Mouse (Mus musculus): ENCODE measurements at regions not wholly inside any gene's neighbourhood (a gene's known extent, or its start where the extent isn't known, plus 50 kb on each side); places are given as distances from the start of the nearest gene placed in this dataset.

GRCm38 (mm10) chr8:128559004-128559662 lies 126.3 kb upstream of the Itgb1 start:
- H3K9ac ChIP-seq (ENCODE audit: low read depth, low read length), result no peak overlapping the region
- no peaks in the 10 kb centered on the region for H3K27me3 ChIP-seq (replicated peaks; ENCODE audit: control insufficient read depth, insufficient read depth, low read length)
- TF ChIP-seq CTCF (IDR thresholded peaks at IDR 0.05; ENCODE audit: low read depth), result no peak
- H3K36me3 ChIP-seq (ENCODE audit: control insufficient read depth, insufficient read depth), result no peaks in the 10 kb centered on the region
- ATAC-seq, result no peak
- WGBS, result 93% methylated on average over 1 of the region's 1 CpGs
- no peaks in the 10 kb centered on the region for H3K4me1 ChIP-seq (replicated peaks; ENCODE audit: control insufficient read depth, insufficient read depth, low read length)
- H3K9me3 ChIP-seq (ENCODE audit: control insufficient read depth), result no peaks in the 10 kb centered on the region
- no peak overlapping the region for H3K27ac ChIP-seq (ENCODE audit: low read depth, low read length)
- H3K4me3 ChIP-seq (ENCODE audit: low read depth, low read length), result no peak overlapping the region
- H3K4me2 ChIP-seq (replicated peaks; ENCODE audit: low read depth), result no peak overlapping the region

GRCm38 (mm10) chr8:128560418-128560817 lies 125.0 kb upstream of the Itgb1 start:
- H3K4me1 ChIP-seq (replicated peaks; ENCODE audit: control insufficient read depth, insufficient read depth, low read length), result no peaks in the 10 kb centered on the region
- H3K27me3 ChIP-seq (replicated peaks; ENCODE audit: control insufficient read depth, insufficient read depth, low read length), result no peaks in the 10 kb centered on the region
- ATAC-seq, result no peak
- H3K27ac ChIP-seq (ENCODE audit: low read depth, low read length), result no peak overlapping the region
- H3K36me3 ChIP-seq (ENCODE audit: control insufficient read depth, insufficient read depth), result no peaks in the 10 kb centered on the region
- no peak overlapping the region for H3K4me3 ChIP-seq (ENCODE audit: low read depth, low read length)
- WGBS, result 30% methylated on average over 2 of the region's 2 CpGs
- no peak overlapping the region for H3K9ac ChIP-seq (ENCODE audit: low read depth, low read length)
- no peaks in the 10 kb centered on the region for H3K9me3 ChIP-seq (ENCODE audit: control insufficient read depth)
- 0 out of 2 replicates have a peak overlapping the region, but pooled peaks have one; percentile 9 for H3K4me2 ChIP-seq (replicated peaks; ENCODE audit: low read depth)
- no peak for TF ChIP-seq CTCF (IDR thresholded peaks at IDR 0.05; ENCODE audit: low read depth)

GRCm38 (mm10) chr8:128561016-128561415 lies 124.4 kb upstream of the Itgb1 start:
- no peak overlapping the region for H3K4me2 ChIP-seq (replicated peaks; ENCODE audit: low read depth)
- H3K27me3 ChIP-seq (replicated peaks; ENCODE audit: control insufficient read depth, insufficient read depth, low read length), result no peaks in the 10 kb centered on the region
- no peak overlapping the region for H3K4me3 ChIP-seq (ENCODE audit: low read depth, low read length)
- ATAC-seq, result no peak
- no peak overlapping the region for H3K27ac ChIP-seq (ENCODE audit: low read depth, low read length)
- 82% methylated on average over 1 of the region's 1 CpGs for WGBS
- TF ChIP-seq CTCF (IDR thresholded peaks at IDR 0.05; ENCODE audit: low read depth), result no peak
- no peak overlapping the region for H3K9ac ChIP-seq (ENCODE audit: low read depth, low read length)
- no peaks in the 10 kb centered on the region for H3K4me1 ChIP-seq (replicated peaks; ENCODE audit: control insufficient read depth, insufficient read depth, low read length)
- H3K9me3 ChIP-seq (ENCODE audit: control insufficient read depth), result no peaks in the 10 kb centered on the region
- H3K36me3 ChIP-seq (ENCODE audit: control insufficient read depth, insufficient read depth), result no peaks in the 10 kb centered on the region

- ATAC-seq, result no peak
- TF ChIP-seq CTCF (IDR thresholded peaks at IDR 0.05; ENCODE audit: low read depth), result no peak
- Histone ChIP-seq H3K4me2 (replicated peaks; ENCODE audit: low read depth) (no peak overlapping the region), H3K4me3 (ENCODE audit: low read depth, low read length) (no peak overlapping the region), H3K36me3 (ENCODE audit: control insufficient read depth, insufficient read depth) (no peaks in the 10 kb centered on the region), H3K9ac (ENCODE audit: low read depth, low read length) (no peak overlapping the region), H3K27ac (ENCODE audit: low read depth, low read length) (no peak overlapping the region), H3K9me3 (ENCODE audit: control insufficient read depth) (no peaks in the 10 kb centered on the region), H3K4me1 (replicated peaks; ENCODE audit: control insufficient read depth, insufficient read depth, low read length) (no peaks in the 10 kb centered on the region), H3K27me3 (replicated peaks; ENCODE audit: control insufficient read depth, insufficient read depth, low read length) (no peaks in the 10 kb centered on the region)
- WGBS, result 44% methylated on average over 3 of the region's 3 CpGs
Observed at GRCm38 (mm10) chr8:128562625-128563024, 122.8 kb upstream of the Itgb1 start.

- Histone ChIP-seq H3K36me3 (ENCODE audit: control insufficient read depth, insufficient read depth) (no peaks in the 10 kb centered on the region), H3K9me3 (ENCODE audit: control insufficient read depth) (no peaks in the 10 kb centered on the region), H3K4me1 (replicated peaks; ENCODE audit: control insufficient read depth, insufficient read depth, low read length) (no peaks in the 10 kb centered on the region), H3K4me3 (ENCODE audit: low read depth, low read length) (no peak overlapping the region), H3K27ac (ENCODE audit: low read depth, low read length) (no peak overlapping the region), H3K4me2 (replicated peaks; ENCODE audit: low read depth) (no peak overlapping the region), H3K27me3 (replicated peaks; ENCODE audit: control insufficient read depth, insufficient read depth, low read length) (no peaks in the 10 kb centered on the region), H3K9ac (ENCODE audit: low read depth, low read length) (no peak overlapping the region)
- 67% methylated on average over 3 of the region's 3 CpGs for WGBS
- ATAC-seq, result no peak
- TF ChIP-seq CTCF (IDR thresholded peaks at IDR 0.05; ENCODE audit: low read depth), result no peak
Observed at GRCm38 (mm10) chr8:128563744-128564143, 121.7 kb upstream of the Itgb1 start.

GRCm38 (mm10) chr8:128572291-128572690 lies 113.2 kb upstream of the Itgb1 start:
- no peak overlapping the region for H3K27ac ChIP-seq (ENCODE audit: low read depth, low read length)
- no peak overlapping the region for H3K4me3 ChIP-seq (ENCODE audit: low read depth, low read length)
- H3K27me3 ChIP-seq (replicated peaks; ENCODE audit: control insufficient read depth, insufficient read depth, low read length), result no peaks in the 10 kb centered on the region
- no peaks in the 10 kb centered on the region for H3K9me3 ChIP-seq (ENCODE audit: control insufficient read depth)
- no peak for ATAC-seq
- no peak for TF ChIP-seq CTCF (IDR thresholded peaks at IDR 0.05; ENCODE audit: low read depth)
- H3K36me3 ChIP-seq (ENCODE audit: control insufficient read depth, insufficient read depth), result no peaks in the 10 kb centered on the region
- no peak overlapping the region for H3K4me2 ChIP-seq (replicated peaks; ENCODE audit: low read depth)
- no peaks in the 10 kb centered on the region for H3K4me1 ChIP-seq (replicated peaks; ENCODE audit: control insufficient read depth, insufficient read depth, low read length)
- H3K9ac ChIP-seq (ENCODE audit: low read depth, low read length), result no peak overlapping the region

GRCm38 (mm10) chr8:128594114-128594513 lies 91.3 kb upstream of the Itgb1 start:
- no peak for ATAC-seq
- Histone ChIP-seq H3K4me3 (ENCODE audit: low read depth, low read length) (no peak overlapping the region), H3K27ac (ENCODE audit: low read depth, low read length) (no peak overlapping the region), H3K4me1 (replicated peaks; ENCODE audit: control insufficient read depth, insufficient read depth, low read length) (no peaks in the 10 kb centered on the region), H3K27me3 (replicated peaks; ENCODE audit: control insufficient read depth, insufficient read depth, low read length) (no peaks in the 10 kb centered on the region), H3K9ac (ENCODE audit: low read depth, low read length) (no peak overlapping the region), H3K36me3 (ENCODE audit: control insufficient read depth, insufficient read depth) (no peaks in the 10 kb centered on the region), H3K9me3 (ENCODE audit: control insufficient read depth) (no peaks in the 10 kb centered on the region), H3K4me2 (replicated peaks; ENCODE audit: low read depth) (no peak overlapping the region)
- TF ChIP-seq CTCF (IDR thresholded peaks at IDR 0.05; ENCODE audit: low read depth), result no peak
- WGBS, result 70% methylated on average over 2 of the region's 2 CpGs
